Mouse (Mus musculus) limb, embryonic 14.5 days (tissue): ENCODE data around the gene Srebf2. TPM values are rescaled to one million over a fixed set of nuclear protein-coding genes. Genes with fewer than 3 reads are reported as not detected.
"Not testable (repeated sequence)": the region's sequence is repeated elsewhere in the genome, so short reads cannot be mapped to it uniquely, and the experiment has no call there.

Experiments used
- ATAC-seq: fragments of 200-750 bp; cut with Nextera tagmentation; 2 replicates; pipeline ENCODE4 v1.8.0; 2017; ENCODE audit warnings: low read depth, moderate number of reproducible peaks, moderate TSS enrichment; ENCODE audit not compliant: low FRiP score
- DNase-seq: peaks from one replicate; pipeline ENCODE4 v3.0.0-alpha.2; 2015; ENCODE audit warnings: low spot score
- H3K27ac ChIP-seq: fragments of 300-500 bp; sonication (generic); replicated peaks from 2 replicates; pipeline ENCODE4 v1.5.1; 2014; ENCODE audit warnings: low read depth, mild to moderate bottlenecking, low read length, moderate library complexity, mixed read lengths
- H3K27me3 ChIP-seq: fragments of 300-500 bp; sonication (generic); 2 replicates; pipeline ENCODE4 v1.6.1; 2014; ENCODE audit warnings: low read length, mixed read lengths; ENCODE audit not compliant: control insufficient read depth, insufficient read depth
- H3K36me3 ChIP-seq: fragments of 300-500 bp; sonication (generic); 2 replicates; pipeline ENCODE4 v1.6.1; 2014; ENCODE audit warnings: mild to moderate bottlenecking, low read length, moderate library complexity, mixed read lengths; ENCODE audit not compliant: control insufficient read depth, insufficient read depth
- H3K4me1 ChIP-seq: fragments of 300-500 bp; sonication (generic); 2 replicates; pipeline ENCODE4 v1.6.1; 2014; ENCODE audit warnings: antibody characterized with exemption, low read length, mixed read lengths; ENCODE audit not compliant: control insufficient read depth, insufficient read depth
- H3K4me2 ChIP-seq: fragments of 300-500 bp; sonication (generic); replicated peaks from 2 replicates; pipeline ENCODE4 v1.6.1; 2014; ENCODE audit warnings: low read depth, mild to moderate bottlenecking, low read length, moderate library complexity; ENCODE audit not compliant: severe bottlenecking
- H3K4me3 ChIP-seq: fragments of 300-500 bp; sonication (generic); replicated peaks from 2 replicates; pipeline ENCODE4 v1.5.1; 2014; ENCODE audit warnings: low read length
- H3K9ac ChIP-seq: fragments of 300-500 bp; sonication (generic); 2 replicates; pipeline ENCODE4 v1.6.1; 2014; ENCODE audit warnings: mild to moderate bottlenecking, low read depth, low read length, moderate library complexity; ENCODE audit not compliant: severe bottlenecking
- H3K9me3 ChIP-seq: fragments of 300-500 bp; sonication (generic); 2 replicates; pipeline ENCODE4 v1.6.1; 2016; ENCODE audit warnings: low read length; ENCODE audit not compliant: control insufficient read depth
- POLR2A ChIP-seq: fragments of 200-500 bp; IDR thresholded peaks from 2 replicates; pipeline ENCODE4 v1.8.0; 2012; ENCODE audit warnings: inconsistent platforms, mild to moderate bottlenecking, moderate library complexity, borderline replicate concordance; ENCODE audit not compliant: insufficient read depth, insufficient read length; ENCODE audit errors: extremely low read depth
- WGBS: fragments of 180-500 bp; shearing (Covaris S2); extraction: QIAGEN DNeasy Blood & Tissue Kit; methylation state at CpG from one replicate; pipeline ENCODE4 v1.1.7; 2014; 5-methylcytosine and 5-hydroxymethylcytosine counted together
- polyA plus RNA-seq, 2 experiments: library from polyadenylated mRNA; depleted of rRNA in 1 of 2; stranded (reverse) in 1 of 2; unstranded in 1 of 2; fragments of >200 nt; fragmentation: Nextera tagmentation in 1 of 2; extraction: Ambion mirVana in 1 of 2; gene quantifications; 2 replicates each; pipeline versions ENCODE4 v1.2.1 to v1.2.3; 2012 to 2014

The Srebf2 gene
- polyA plus RNA-seq, 2 experiments: 122 to 131 TPM

GRCm38 (mm10) chr15:82243311-82243710 lies 96.3 kb downstream of the Srebf2 start:
- no peak for TF ChIP-seq POLR2A
- Histone ChIP-seq H3K4me3 (peak overlapping the region; percentile 76), H3K9ac (peak overlapping the region; percentile 62)

DNA sequence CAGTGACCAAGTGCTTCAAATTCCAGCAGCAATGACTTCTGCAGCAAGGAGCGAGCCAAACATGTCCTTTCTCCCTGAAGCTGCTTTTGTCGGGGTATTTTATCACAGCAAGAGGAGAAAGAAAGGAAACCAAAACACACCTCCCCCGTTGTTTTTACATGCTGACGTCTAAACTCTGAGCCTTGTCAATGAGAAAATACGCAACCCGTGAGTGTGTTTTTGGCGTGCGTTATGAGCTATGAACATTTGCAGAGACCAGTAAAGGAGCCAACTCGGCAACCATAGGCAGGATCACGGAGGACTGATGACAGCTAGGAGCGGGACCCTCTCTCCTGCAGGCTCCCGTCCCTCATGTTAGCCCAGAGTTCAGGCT lies 96.7 kb downstream of the Srebf2 start:
- H3K27me3 ChIP-seq: no peaks in the 10 kb centered on the region

More at GRCm38 (mm10) chr15:82243311-82243710, 96.3 kb downstream of the Srebf2 start:
- WGBS: 67% methylated on average over 3 of the region's 3 CpGs
- Histone ChIP-seq H3K27ac (0 out of 2 replicates have a peak overlapping the region, but pooled peaks have one; percentile 5), H3K4me2 (peak overlapping the region; percentile 94), H3K27me3 (no peaks in the 10 kb centered on the region), H3K36me3 (peaks cover 11% of the 10 kb centered on the region; the same call in 1 of the 2 replicates), H3K4me1 (no peaks in the 10 kb centered on the region), H3K9me3 (no peaks in the 10 kb centered on the region)
- DNase-seq: no peak
- ATAC-seq: no peak

GRCm38 (mm10) chr15:82244115-82244804 lies 97.3 kb downstream of the Srebf2 start, which contains the start of gene Cenpm:
Gene Cenpm, minus strand, starts transcription at chr15:82244748.
- H3K9ac ChIP-seq: peak within 1 kb of the TSS; percentile 62
- TF ChIP-seq POLR2A: no peak
- no peaks in the 10 kb centered on the region for H3K4me1 ChIP-seq
- H3K4me3 ChIP-seq: peak within 1 kb of the TSS; percentile 76
- peak within 1 kb of the TSS; percentile 94 for H3K4me2 ChIP-seq
- H3K27me3 ChIP-seq: no peaks in the 10 kb centered on the region
- WGBS: under 1% methylated on average over 47 of the region's 65 CpGs
- no peaks in the 10 kb centered on the region for H3K9me3 ChIP-seq
- DNase-seq (peak; percentile 93), ATAC-seq (peak; percentile 97)
- H3K36me3 ChIP-seq: peaks cover 2% of the 10 kb centered on the region; the same call in 1 of the 2 replicates
- peak within 1 kb of the TSS; percentile 48; the same call in 1 of the 2 replicates for H3K27ac ChIP-seq

More for the DNA sequence above, 96.7 kb downstream of the Srebf2 start:
- no peaks in the 10 kb centered on the region for H3K4me1 ChIP-seq
- DNase-seq (no peak), ATAC-seq (no peak)
- H3K4me3 ChIP-seq: peak overlapping the region; percentile 76
- H3K4me2 ChIP-seq: peak overlapping the region; percentile 94
- 4% methylated on average over 12 of the region's 12 CpGs for WGBS
- H3K9me3 ChIP-seq: no peaks in the 10 kb centered on the region
- no peak for TF ChIP-seq POLR2A
- peak overlapping the region; percentile 62 for H3K9ac ChIP-seq
- H3K36me3 ChIP-seq: peaks cover 7% of the 10 kb centered on the region; the same call in 1 of the 2 replicates
- H3K27ac ChIP-seq: 0 out of 2 replicates have a peak overlapping the region, but pooled peaks have one; percentile 5

GRCm38 (mm10) chr15:82244805-82245161 lies 97.8 kb downstream of the Srebf2 start:
- H3K9me3 ChIP-seq, DNase-seq, H3K27me3 ChIP-seq, H3K4me1 ChIP-seq, ATAC-seq, H3K36me3 ChIP-seq: not testable (repeated sequence)
- H3K27ac ChIP-seq: peak overlapping the region; percentile 48; the same call in 1 of the 2 replicates
- H3K4me2 ChIP-seq: peak overlapping the region; percentile 94
- peak overlapping the region; percentile 47; the same call in 1 of the 2 replicates for H3K9ac ChIP-seq
- peak overlapping the region; percentile 76 for H3K4me3 ChIP-seq
- WGBS: 21% methylated on average over 9 of the region's 9 CpGs

DNA sequence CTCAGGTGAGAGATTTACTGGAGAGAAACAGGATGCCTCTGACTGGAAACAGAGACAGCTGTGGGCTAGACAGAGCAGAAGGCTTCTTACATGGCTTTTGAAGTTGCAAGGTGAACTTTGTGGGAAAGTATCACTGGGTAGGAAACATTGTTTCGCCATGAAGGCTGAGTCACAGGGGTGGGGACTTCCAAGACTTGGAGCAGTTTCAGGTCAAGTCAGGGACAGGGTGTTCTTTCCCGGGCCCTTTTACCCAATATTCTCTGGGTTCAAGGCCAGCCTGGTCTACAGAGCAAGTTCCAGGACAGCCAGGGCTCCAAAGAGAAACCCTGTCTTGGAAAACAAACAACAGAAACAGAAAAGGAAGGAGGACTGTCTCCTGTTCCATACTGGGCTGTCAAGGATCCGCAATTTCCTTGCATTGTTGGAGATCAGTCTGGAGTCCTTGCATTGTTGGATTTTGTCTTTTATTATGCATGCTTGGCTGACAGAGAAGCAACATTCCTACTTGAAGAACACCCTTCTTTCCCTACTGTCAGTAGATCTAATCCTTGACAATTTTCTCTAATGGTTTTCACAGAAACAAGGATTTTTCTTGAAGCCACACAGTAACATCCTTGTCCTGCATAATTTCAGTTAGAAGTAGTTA lies 100.3 kb downstream of the Srebf2 start:
- no peaks in the 10 kb centered on the region for H3K4me1 ChIP-seq
- ATAC-seq (no peak), DNase-seq (no peak)
- H3K36me3 ChIP-seq: no peaks in the 10 kb centered on the region
- no peak overlapping the region for H3K4me3 ChIP-seq
- no peaks in the 10 kb centered on the region for H3K27me3 ChIP-seq
- H3K27ac ChIP-seq: no peak overlapping the region
- H3K4me2 ChIP-seq: no peak overlapping the region
- WGBS: 58% methylated on average over 3 of the region's 3 CpGs
- no peak for TF ChIP-seq POLR2A
- H3K9me3 ChIP-seq: no peaks in the 10 kb centered on the region
- no peak overlapping the region for H3K9ac ChIP-seq
